Mouse (Mus musculus) adrenal gland, postnatal 25 days (tissue): ENCODE results near the gene Apba2. TPM values are rescaled to one million over a fixed set of nuclear protein-coding genes. Genes with fewer than 3 reads are reported as not detected.

ENCODE experiments used
- DNase-seq: peaks from one replicate; pipeline ENCODE4 v3.0.0; 2021; ENCODE audit warnings: mixed read lengths
- total RNA-seq: library from RNA; stranded (reverse); gene quantifications from 2 replicates; pipeline ENCODE4 v1.2.3, GENCODE M21; 2021

Gene Apba2
- total RNA-seq, 1 experiment from 2014 or later, result not detected

DNA sequence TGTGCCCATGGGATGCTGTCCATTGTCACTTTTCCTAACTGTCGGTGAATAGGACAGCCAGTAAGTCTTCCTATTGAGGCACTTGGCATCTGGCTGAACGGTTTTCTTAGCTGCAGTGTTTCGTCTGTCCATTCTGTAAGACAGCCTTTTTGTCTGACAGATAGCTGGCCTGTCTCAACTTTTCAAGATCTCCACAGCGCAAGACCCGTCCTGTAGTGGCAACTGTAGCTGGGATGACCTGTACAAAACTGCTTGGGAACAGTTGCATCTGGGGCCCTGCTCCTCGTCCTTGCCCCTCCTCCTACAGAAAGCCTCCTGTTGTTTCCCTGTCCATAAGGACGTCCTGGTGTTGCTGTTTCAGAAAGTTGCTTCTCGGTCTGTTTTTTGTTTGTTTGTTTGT lies 157.8 kb downstream of the Apba2 start:
- DNase-seq, result no peak

DNA sequence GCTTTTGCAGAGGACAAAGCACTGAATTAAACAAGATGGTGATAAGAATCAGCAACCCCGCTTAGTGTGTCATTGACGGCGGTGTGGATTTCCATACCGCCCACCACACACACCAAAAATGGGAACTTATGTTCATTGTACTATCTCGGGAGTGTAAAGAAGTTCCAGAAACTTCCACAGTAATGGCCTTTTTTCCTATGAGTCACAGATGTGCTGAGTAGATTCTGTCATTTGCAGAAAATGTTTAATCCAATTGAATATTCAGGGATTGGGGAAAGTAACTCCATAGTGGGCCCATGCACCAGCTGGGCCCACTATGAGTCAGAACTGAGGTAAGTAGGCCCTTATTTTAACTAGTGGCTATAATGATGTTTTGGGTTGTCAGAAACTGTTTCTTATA lies 161.0 kb downstream of the Apba2 start:
- DNase-seq, result no peak

DNA sequence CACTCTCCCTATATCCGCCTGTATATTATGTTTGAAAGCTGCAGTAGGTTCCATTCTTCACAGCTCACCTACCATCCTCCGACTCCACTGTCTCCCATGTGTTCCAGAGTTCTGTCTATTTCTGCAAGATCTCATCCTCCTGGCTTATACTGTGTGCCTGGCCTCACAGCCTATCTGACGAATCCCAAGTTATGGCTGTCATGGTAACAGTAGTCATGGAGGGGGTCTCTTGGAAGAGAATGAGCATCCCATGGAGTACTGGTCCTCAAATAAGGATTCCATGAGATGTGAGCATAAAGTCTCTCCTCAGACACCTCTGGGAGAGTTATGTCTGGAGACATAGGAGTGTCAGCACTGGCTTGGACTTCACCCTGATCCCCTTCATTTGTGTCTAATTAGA lies 162.1 kb downstream of the Apba2 start:
- no peak for DNase-seq

DNA sequence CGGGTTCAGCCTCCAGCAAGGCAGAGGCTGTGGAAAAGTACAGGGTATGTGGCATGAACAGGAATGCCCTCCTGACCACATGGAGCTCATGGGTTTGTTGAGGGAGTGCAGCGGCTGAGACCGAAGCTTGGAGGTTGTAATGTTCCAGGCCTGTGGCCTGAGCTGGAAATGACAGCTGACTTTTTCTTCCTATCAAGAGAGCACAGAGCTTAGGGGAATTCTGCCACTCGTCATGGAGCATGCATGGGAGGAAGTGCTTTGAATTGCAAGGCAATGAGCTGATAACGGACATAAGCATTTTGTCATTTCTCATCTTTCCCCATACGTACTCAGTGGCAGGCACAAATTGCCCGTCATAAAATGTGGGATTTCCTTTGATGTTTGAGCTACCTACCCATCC lies 163.6 kb downstream of the Apba2 start:
- no peak for DNase-seq

DNA sequence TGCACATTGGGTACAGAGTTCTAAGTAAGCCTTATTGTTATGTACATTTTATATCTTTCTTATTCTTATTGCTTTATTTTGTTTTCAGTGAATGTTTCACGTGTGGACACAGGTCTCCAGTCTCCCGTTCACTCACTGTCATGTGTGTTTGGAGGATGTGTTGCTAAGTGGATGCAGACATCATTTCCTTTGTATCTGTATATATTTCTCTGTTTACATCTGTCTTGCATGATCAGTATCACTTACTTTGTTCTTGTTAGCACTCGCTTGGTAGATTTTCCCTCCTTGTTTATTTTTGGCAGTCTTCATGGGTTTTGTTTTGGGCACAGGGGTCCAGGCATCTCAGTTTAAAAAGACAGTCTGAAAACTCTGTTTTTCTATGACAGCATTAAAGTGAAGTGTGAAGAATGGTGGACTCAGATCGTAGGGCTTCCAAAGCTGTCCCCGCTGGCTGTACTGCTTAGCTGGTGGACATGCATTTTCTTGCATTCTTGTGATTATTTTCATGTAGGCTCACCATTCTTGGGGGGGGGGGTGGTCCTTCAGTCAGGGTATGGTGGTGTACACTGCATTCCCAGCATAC lies 164.3 kb downstream of the Apba2 start:
- no peak for DNase-seq

DNA sequence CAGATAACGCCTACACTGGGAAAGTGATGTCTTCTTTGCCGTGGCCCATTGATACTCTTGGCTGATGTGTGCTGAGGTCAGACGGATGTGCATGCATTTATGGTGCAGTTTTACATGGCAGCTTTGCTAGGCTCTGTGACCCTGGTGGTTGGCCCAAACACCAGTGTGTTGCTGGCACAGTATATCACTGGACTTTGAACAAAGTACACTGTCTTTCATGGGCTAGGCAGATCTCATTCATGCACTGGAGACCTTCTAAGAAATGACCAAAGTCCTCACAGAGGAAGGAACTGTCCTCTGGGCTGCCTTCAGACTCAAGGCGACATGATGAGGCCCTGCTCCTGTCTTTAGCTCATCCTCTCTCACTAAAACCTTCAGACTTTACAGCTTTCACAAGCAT lies 166.5 kb downstream of the Apba2 start:
- no peak for DNase-seq

DNA sequence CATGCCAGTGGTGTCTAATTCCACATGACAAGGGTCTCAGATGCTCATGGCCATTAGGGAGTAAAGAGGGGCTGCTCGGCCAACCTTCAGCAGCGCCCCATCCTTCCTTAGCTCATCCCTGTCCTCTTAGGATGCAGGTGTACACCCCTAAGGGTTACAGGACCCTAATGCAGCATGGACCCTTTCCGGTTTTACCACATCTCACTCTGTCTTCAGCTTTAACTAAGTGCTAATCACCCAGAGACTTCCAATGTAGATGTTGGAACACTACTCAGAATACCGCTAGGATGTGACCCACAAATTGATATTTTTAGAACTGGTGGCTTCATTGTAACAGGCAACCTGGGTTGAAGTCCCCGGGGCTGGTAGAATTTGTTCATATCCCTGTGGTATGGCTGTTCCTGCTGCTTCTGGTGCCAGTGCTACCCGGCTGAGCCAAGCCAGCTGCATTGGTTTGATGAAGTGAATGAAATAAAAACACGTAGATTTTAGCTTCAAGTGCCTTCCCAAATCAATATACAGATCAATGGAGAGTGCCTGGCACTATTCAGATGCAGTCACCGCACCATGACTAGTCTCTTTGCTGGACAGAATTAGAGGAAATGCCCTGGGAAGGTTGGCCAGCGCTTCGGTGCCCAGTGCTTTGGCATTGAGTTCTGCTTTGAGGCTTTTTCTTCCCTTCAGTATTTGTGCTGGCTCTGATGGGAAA lies 178.4 kb downstream of the Apba2 start:
- DNase-seq, result no peak

DNA sequence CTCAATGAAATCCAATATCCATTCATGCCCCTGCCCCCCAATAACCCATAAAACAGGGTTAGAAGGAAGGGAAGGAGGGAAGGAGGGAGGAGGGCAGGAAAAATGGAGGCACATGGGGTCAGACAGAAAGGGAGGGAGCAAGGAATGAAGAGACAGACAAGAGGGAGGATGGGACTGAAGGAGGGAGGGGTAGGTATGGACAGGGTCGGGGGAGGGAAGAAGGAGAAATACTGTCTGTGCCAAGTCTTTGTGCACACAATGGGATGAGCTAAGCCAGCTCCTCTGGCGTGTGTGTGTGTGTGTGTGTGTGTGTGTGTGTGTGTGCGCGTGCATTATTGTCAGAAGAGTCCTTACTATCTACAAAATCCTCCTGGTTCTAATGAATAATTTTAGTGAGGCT lies 183.4 kb downstream of the Apba2 start:
- DNase-seq, result no peak

DNA sequence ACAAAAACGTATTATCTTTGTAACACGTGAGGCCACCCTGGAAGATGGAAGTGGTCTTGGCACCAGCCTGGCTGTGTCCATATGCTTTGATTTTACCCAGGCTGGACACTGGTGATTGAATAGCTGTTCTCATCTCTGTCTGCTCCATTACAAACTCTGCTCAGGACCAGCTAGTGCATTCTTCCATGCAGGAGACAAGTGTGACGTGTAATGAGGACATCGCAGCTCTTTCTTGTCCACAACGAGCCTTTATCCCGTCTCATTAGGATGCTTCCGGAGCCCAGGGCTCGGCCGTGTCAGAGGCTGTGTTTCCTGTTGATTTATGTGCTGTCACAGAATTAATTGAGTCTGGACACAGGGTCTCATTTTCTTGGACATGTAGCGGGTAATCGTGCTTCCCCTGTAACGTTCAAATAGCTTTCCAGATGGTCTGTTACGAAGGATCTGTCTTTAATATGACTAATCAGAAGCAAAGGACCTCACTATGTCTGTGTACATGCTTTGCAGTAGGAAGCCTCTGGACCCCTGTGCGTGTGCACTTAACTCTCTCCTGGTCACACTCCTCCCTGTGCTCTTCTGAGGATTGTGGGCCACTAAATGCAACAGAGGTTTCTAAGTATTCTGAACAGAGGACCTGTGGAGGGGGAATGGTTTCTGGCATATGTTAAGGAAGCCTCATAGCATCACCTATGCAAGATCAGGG lies 186.8 kb downstream of the Apba2 start:
- no peak for DNase-seq

DNA sequence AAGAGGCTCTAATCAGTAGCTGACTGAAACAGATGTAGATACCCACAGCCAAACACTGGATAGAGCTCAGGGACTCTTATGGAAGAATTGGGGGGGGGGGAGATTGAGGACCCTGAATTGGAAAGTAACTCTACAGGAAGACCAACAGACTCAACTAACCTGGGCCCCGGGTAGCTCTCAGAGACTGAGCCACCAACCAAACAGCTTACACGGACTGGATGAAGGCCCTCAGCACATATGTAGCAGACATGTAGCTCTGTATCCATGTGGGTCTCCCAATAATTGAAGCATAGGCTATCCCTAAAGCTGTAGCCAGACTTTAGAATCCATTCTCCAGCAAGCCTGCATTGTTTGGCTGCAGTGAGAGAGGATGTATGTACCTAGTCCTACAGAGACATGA lies 190.3 kb downstream of the Apba2 start:
- DNase-seq, result no peak

DNA sequence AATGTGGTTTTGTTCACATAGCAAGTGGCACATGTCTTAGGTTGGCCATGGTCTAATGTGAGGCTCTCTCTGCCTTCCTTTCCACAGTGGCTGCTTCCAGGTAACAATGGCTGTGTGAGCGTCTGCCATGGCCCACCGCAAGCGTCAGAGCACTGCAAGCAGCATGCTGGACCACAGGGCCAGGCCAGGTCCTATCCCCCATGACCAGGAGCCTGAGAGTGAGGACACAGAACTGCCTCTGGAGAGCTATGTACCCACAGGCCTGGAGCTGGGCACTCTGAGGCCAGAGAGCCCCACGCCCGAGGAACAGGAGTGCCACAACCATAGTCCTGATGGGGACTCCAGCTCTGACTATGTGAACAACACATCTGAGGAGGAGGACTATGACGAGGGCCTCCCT lies 193.4 kb downstream of the Apba2 start:
- DNase-seq, result no peak

DNA sequence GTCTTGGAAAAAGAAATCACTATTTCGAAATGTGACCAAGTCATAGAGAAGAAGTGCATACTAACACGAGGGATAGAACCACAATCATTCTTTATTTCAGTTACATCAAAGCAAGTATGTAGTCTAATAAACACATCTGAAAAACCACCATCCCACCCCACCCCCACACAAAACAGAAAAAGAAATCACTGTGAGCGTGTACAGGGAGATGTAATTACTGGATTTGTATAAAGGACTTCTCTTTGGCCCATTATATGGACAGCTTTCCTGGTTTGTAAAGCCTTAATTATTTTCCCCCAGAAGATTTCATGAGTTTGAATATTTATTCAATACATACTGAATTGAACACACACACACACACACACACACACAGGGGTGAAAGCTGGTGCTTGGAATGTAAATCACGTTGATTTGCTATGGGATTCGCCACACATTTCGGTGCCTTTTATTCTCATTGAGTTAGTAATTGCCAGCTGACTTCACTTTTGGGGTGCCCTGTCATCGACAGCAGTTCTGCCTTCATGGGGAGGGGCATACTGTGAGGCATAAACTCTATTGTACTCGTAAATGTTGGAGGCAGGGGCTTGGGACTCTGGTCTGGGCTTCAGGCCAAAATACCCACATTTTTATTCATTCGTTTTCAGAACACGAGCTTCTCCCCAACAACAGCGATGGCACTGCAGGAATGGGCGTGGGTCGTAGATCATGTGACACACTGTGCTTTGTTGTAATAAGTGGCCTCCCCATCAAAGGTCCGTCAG lies 195.2 kb downstream of the Apba2 start:
- no peak for DNase-seq

DNA sequence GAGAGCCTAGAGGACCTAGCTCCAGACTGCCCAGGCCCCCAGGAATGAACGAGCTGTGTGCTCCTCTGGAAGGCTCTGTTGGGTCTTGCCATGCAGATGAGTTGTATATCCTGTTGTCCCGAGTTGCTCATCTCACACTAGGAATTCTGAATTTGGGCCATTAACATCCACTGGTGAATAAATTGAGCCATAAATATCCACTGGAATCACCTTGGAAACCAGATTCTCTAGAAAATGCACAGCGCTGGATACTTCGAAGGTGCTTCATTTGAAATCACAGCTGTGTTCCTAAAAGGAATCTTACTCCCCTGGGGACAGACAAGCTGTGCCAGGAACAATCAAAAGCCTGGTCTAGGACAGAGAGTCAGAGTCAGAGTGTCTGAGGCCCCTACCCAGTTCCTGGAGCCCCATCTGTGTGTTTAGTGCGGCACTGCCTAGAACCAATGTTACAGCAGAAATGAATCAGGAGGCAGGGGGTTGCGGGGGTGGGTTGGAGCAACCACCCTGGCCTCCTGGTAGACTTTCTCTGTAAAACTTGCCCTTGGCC lies 196.4 kb downstream of the Apba2 start:
- no peak for DNase-seq

DNA sequence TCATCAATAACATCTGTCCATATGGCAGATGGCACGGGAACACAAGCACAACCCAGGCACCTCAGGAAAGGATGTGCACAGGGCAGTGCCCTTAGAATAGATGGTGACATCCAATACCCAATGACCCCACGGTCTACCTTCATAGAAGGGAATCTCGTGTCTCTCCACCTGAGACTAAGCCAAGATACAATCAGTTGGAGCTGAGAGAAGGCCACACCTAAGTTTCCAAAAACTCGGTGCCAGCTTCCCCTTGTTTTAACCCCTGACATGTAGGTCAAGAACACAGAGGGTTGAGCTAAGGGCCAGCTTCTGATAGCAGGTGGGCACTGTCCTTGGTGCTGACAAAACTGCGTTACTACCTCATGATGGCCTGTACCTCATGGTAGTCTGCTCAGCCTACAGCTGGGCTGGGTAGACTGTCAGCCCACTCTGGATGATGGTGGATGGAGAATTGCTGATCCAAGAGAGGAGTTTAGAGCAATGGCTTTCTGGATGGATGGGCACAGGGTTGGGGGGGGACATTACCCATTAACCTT lies 202.6 kb downstream of the Apba2 start:
- no peak for DNase-seq

DNA sequence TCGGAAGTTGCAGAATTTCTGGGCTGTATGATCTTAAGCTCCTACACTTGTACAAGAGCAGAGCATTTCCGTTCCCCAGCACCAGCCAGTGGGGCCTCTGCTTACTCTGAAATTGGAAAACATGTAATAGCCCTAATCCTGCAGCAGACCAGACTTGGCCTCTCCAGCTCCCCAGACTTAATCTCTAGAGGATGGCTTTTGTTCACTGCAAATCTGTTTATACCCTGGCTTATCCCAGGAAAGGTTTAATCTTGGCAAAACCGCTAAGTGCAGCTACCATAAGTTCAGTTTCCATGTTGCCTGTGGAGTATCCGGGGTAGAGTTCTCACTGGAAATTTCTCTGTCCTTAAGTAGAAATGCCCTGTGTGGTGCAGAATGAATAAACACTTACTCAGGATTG lies 206.7 kb downstream of the Apba2 start:
- no peak for DNase-seq

DNA sequence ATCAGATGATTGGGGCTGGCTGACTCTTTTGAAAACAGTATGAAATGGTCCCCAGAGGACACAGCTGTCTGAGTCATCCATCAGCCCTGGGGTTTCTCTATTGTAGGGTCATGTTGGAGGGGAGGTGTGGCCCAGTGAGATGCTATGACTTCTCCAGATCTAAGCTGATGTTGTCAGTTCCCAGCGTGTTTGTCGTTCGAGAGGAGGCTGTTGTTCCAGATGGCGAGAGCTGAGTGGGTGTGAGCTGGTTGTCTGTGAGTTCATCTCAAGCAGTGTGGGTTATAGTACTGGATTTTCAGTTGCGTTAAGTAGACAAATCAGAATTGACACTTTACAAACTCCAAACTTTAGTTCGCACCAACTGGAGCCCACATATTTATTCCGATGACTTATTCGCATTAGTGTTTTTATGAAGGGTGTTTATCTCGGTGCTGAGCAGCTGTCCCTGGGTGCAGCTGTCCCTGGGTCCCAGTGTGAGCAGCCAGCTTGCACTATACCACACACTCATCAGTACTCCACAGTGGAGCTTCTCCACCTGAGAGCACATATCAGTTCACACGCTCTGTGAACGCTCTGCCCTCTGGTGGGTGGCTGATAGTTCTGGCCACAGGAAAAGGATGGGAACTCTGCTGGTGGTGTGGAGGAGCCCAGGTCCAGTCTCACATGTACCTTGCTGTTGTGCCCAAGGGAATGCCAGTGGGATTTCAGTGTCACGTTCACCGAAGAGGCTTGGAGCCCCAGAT lies 208.2 kb downstream of the Apba2 start:
- no peak for DNase-seq

DNA sequence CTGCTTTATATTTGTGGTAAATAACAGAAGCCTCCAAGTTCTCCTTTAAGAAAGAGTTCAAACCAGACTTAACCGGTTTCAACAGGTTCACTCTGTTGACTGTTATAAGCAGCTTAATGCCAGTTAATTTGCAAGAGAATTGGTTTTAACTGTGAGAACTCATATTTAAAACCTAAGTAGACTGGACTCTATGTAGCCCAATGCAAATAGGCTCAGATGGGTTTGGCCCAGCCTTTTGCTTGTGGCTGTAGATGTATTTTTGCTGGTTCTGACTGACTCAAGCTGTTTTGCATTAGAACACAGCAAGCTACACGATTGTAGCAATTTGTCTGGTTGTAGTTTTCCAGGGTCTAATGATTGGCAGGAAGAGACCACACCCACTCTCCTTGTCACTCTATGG lies 214.8 kb downstream of the Apba2 start:
- DNase-seq, result no peak

DNA sequence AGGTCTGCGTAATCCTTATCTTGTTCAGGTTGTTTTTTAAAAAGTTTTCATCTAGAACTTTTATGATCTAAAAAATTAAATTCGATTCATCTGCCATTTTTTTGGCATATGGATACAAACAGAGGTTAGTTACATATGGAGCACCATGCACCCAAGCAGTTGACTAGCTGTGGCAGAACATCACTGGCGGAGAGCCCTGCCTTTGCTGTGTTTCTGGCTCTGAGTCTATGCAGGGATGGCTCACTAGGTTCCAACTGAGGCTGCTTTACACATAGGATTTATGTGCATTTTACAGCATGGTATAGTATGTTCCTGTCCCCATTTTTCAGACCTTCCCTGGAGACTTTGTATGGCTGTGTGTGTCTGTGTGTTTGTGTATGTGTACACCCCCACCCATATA lies 221.8 kb downstream of the Apba2 start:
- no peak for DNase-seq

DNA sequence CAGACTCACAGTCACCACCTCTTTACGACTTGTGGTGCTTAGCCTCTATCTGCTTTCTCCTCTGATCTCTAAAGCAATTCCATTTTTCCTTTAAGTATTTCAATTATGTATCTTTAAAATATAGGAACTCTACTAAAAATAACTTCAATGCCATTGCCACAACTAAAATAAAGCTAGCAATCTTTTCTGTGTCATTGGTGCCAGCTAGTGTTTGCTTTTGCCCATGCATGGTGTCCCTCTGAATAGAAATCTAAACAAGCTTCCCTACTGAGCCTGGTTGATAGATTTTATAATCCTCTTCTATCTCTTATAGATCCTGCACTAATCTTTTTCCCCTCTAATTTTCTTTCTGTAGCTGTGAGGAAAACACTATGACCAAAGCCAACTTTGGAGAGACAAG lies 222.9 kb downstream of the Apba2 start:
- DNase-seq, result no peak

DNA sequence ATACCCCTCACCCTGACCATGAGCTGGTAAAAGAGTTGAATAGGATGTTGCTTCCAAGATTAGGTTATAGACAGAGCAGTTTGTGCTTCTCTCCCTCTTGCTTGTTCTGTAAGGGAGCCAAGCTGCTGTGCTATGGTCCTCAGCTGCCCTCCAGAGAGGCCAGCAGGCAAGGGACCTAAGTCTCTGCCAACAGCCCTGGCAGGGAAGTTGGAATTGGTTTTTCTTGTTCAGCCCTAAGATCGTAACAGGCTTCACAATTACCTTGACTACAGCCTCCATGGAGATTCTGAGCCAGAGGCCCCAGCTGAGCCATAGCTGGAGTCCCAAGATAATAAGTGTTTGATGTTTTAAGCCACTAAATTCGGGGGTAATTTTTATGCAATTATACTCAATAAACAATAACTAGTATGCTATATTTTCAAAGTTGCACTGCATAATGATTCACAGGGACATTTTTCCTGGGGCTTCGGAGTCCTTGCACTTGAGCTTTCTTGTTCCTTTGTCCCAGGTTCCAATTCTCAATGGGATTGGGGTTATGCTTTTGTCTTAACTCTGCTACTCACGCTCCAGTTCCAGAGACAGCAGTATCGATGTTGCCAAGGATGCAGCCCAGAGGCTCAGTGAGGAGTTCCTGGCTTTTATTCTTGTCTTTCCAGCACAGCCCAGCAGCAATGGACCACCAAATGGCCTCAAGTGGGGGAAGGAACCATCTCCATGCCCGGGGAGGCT lies 224.6 kb downstream of the Apba2 start:
- DNase-seq, result no peak

DNA sequence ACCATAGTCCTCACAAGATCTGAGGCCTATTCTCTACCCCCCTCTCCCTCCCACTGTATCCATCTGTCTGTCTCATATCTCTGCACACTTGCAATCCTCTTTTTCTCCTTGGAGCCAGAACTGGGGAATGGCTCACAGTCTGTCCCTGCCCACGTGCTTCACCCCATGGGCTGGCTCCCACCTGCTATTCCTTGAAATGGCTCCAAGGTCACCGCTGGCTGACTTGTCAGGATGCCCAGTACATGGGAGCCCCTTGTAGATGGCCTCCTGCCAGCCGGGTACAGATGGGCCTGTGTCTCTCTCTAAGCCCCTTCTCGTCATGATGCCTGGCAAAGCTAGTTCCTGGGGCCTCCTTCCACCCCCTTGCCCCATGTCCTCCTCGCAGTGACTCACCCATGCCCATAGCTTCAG lies 226.7 kb downstream of the Apba2 start:
- peak; percentile 26 for DNase-seq
